Mouse (Mus musculus) brain, embryonic 14.5 days (tissue): ENCODE measurements around the gene Tmem44.

Experiments used
- CTCF ChIP-seq: fragments of 200-500 bp; IDR thresholded peaks from 2 replicates; pipeline ENCODE4 v1.5.1; 2012; ENCODE audit warnings: inconsistent platforms, mild to moderate bottlenecking, moderate library complexity, borderline replicate concordance; ENCODE audit not compliant: insufficient read depth, insufficient read length; ENCODE audit errors: extremely low read depth
- POLR2A ChIP-seq: fragments of 200-500 bp; IDR thresholded peaks from 2 replicates; pipeline ENCODE4 v1.6.1; 2012; ENCODE audit warnings: mild to moderate bottlenecking, inconsistent platforms, borderline replicate concordance; ENCODE audit not compliant: poor library complexity, insufficient read depth, insufficient read length, severe bottlenecking; ENCODE audit errors: extremely low read depth

GRCm38 (mm10) chr16:30475633-30476461 is 74.8 kb downstream of the Tmem44 start:
- TF ChIP-seq CTCF: no peak
- TF ChIP-seq POLR2A: no peak
